Mouse (Mus musculus) gastrocnemius, postnatal 25 days (tissue): ENCODE measurements around the gene Atg101. TPM values are rescaled to one million over a fixed set of nuclear protein-coding genes. Genes with fewer than 3 reads are reported as not detected.
A peak's percentile ranks its signal among the peaks of the same experiment; 100 is the strongest.
"Not testable (repeated sequence)": the region's sequence is repeated elsewhere in the genome, so short reads cannot be mapped to it uniquely, and the experiment has no call there.

Source experiments
- DNase-seq: peaks from one replicate; pipeline ENCODE4 v3.0.0; 2022
- total RNA-seq, 2 experiments: library from RNA; stranded (reverse); gene quantifications; 1 replicate in 1 of 2; 2 replicates in 1 of 2; pipeline ENCODE4 v1.2.3; 2021

Gene Atg101
- total RNA-seq, 2 experiments from 2014 or later, result 22.3 to 31.3 TPM

- no peak for DNase-seq
Measured at GRCm38 (mm10) chr15:101315378-101315777, 31.3 kb downstream of the Atg101 start.

- DNase-seq, result peak; percentile 85
Measured at GRCm38 (mm10) chr15:101315832-101316231, 31.8 kb downstream of the Atg101 start.

DNA sequence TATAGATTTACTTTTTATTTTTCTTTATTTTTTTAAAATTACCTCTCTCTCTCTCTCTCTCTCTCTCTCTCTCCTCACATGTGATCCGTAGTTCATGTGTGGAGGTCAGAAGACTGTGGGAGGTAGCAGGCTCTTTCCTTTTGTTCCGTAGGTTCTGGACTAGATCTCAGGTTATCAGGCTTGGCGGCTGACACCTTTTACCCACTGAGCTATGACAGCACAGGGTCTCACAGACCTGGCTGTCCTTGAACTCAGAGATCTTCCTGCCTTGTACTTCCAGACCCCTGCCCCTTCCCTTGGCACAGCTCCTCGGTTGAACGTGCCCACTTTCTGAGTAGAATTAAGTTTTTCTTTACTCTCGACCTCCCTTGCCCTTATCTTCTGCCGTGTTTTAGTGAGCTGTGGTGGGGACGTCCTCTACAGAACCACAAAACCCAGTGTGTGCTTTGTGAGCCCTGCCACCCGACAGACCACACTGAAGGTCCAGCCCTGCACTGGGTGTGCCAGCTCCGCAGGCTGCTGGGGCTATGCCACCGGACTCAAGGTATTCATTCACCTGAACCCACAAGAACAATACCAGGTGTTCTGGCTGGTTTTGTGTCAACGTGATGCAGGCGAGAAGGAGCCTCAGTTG, 32.3 kb downstream of the Atg101 start:
- no peak for DNase-seq

DNA sequence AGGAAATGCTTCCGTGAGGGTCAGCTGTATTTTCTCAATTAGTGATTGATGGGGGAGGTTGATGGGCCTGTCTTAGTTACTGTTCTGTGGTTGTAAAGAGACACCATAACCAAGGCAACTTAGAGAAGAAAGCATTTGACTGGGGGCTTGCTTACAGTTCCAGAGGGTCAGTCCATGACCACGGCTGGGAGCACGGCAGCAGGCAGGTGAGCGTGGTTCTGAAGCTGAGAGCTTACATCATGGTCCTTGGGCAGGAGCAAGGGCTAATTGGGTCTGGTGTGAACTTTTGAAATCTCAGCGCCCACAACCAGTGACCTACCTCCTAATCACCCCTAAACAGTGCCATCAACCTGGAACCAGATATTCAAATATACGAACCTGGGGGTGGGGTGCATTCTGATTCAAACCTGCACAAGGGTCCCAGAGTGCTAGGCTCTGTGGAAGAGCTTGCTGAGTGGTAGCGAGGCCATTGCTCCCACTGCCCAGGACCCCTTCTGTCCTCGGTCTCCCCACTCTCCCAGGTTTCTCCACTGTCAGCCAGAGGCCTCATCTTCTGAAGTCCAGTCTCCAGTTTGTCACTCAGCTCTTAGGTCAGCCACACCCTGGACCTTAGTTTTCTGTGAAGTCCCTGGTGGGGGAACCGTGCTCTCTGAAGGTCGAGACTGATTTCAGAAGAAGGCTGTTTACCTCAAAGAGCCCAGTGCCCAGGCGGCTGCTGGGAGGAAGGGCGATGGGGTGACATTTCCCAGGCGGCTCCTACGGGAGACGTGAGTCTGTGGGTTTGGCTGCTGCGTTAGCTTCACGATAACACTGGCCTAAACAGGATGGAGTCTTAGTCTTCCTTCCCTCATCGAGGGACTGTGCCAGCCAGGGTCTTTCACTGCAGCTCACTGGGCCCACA, 33.1 kb downstream of the Atg101 start:
- no peak for DNase-seq

DNA sequence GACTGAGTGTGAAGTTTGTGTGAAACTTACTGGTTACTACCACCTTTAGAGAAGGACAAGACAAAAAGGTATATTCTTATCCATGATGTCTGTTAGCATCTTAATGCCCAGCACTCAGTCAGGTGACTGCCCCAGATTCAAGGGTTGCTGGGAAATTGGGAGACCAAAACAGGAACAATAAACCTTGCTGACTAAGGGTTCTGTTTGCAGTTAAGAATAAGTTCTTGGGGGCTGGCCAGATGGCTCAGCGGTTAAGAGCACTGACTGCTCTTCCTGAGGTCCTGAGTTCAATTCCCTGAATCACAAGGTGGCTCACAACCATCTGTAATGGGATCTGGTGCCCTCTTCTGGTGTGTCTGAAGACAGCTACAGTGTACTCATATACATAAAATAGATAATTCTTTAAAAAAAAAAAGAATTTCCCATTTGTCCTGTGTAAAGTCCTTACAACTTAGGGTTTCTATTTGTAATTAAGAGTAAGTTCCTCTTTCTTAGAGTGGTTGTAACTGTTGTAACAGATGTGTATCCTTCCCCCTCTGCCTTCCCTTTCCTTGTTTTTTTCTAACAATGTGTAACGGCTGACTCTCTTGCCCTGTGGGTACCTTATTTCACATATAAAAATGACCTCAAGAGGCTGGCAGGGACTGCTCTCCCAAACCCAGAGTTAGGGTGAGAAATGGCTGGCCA, 33.9 kb downstream of the Atg101 start:
- DNase-seq, result no peak

DNA sequence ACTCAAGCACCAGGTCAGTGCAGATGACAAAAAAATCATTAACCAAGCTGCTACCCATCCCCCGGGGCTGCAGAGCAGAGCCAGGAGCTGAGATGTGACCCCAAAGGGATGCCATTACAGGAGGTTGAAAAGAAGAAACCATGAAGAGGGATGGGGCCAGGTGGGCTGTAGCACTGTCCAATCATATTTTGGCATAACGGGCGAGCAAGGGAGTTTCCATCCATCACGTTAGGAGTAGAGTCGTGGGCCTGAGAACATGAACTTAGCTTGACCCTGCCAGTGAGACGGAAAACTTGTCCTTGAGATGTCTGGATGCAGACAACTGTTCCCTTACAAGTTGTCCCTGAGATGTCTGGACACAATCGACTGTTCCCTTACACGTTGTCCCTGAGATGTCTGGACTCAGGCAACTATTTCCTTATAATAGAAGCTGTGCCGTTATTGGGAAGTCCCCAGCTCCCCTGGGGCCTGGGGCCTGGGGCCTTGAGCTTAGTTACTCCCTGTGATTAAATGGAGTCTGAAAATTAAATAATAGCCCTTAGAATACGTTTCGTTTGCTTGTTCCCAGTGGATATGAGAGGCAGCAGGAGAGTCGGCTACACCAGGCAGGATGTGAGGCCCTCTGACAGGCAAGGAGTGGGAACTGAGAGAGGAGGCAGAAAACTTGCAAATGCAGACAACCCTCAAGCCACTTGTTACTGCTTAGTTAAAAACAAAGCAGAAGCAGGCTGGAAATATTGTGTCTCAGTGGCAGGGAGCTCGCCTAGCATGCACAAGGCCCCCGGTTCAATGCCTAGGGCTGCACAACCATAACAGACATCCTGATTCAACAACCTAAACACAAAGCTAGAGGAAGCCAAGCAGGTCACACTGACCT, 35.1 kb downstream of the Atg101 start:
- no peak for DNase-seq

DNA sequence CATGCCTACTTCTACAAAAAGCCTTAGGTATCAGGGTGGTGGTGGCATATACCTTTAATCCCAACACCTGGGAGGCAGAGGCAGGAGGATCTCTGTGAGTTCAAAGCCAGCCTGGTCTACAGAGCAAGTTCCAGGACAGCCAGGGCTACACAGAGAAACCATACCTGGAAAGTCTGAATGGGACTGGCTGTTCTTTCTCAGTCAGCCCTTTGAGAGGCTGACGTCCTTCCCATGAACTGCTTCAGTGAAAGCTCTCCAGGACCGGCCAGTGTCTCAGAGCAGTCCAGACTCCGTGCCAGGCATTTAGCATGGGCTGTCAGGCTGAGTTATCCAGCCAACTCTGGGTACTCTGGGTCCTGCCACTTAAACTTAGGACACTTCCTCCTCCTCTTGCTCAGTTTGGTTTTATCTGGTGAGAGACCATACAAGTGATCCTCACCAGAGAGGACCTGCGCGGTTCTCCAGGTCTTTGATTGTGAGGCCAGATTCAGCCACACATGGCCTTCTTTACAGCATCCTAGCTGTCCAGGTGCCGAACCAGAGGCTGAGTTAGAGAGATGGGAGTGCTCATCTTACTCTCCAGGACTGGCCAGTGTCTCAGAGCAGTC, 36.0 kb downstream of the Atg101 start:
- no peak for DNase-seq

GRCm38 (mm10) chr15:101320618-101321041, 36.6 kb downstream of the Atg101 start:
- DNase-seq, result no peak

- no peak for DNase-seq
Measured at GRCm38 (mm10) chr15:101321126-101321525, 37.1 kb downstream of the Atg101 start.

DNA sequence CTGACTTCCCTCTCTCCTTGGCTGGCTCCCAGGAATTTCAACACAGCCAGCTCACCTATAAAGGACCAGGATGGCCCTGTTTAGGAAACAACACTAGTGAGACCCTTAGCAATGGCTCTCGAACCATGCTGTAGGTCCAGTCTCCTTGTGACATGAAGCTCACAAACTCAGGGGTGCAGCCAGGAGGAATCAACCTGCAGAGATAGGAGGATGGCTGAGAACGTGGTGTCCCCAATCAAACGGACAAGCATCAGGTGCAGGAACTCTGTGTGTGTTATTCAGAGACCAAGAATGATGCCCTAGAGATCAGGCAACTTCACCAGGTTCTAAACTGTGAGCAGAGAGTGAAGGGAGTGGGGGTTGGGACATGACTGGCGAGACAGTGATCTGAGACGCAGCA, 38.0 kb downstream of the Atg101 start:
- DNase-seq, result no peak

GRCm38 (mm10) chr15:101322640-101323039, 38.6 kb downstream of the Atg101 start:
- no peak for DNase-seq

DNA sequence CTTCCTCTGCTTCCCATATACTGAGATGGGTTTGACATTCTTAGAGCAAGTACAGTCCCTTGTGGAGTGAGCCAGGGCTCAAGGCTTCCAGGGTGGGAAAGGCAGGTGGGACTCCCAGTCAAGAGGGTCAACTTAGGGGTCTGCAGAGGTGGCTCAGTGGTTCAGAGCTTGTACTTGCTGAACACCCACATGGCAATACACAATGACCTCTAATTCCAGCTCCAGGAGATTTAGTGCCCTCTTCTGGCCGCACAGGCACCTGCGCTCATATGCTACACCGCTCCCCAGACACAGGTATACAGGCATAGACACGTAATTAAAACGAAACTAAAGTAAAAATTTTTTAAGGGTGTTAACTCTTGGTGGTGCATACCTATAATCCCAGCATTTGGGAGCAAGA, 39.4 kb downstream of the Atg101 start:
- DNase-seq, result no peak

GRCm38 (mm10) chr15:101324409-101324808, 40.3 kb downstream of the Atg101 start:
- not testable (repeated sequence) for DNase-seq

DNA sequence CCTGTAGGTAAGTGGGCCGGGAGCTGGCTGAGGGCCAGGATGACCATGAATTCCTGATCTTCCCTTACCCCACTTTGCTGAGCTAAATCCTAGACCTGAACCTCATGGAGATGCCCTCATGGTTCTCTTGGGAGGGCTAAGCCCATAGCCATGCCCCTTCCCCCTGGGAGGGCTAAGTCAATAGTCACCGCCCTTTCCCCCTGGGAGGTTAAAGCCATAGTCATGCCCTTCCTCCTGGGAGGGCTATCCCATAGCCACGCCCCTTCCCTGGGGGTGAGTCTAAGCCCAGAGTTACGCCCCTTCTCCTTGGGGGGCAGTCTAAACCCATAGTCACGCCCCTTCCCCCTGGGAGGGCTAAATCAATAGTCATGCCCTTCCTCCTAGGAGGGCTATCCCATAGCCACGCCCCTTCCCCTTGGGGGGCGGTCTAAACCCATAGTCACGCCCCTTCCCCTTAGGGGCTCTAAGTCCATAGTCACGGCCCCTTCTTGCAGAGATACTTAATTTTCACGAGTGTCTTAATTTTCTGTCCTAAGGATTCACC, 42.0 kb downstream of the Atg101 start:
- no peak for DNase-seq

- DNase-seq, result peak; percentile 79
Measured at GRCm38 (mm10) chr15:101327282-101327681, 43.2 kb downstream of the Atg101 start.

DNA sequence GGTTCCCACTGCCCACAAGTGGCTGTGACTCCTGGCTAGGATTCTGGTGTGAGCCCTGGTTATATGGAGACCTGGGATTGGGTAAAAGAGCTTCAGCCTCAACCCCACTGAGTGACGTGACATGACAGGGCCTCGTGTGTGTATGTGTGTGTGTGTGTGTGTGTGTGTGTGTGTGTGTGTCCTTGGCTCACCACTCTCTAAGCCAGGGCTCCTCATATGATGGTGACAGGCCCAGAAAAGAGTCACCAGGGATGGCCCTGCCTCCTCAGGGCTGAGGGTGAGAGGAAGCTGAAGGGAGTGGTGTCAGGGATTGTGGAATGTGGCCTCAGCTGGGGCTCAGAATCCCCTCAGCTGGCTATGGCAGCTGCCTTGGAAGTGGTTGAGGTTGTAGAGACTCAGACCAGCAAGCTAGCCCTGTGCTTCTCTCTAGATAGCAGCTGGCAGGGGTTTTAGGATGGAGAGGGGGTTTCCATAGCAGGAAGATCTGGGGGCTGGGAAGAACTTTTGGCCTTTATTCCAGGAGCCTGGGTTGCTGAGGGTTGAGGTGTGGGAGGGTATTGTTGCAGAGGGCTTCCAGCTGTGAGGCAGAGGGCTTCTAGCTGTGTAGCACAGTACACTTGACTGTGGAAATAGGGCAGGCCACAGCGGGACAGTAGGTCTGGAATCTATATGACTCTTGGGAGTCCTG, 44.9 kb downstream of the Atg101 start:
- no peak for DNase-seq

- no peak for DNase-seq
Measured at GRCm38 (mm10) chr15:101329564-101329892, 45.5 kb downstream of the Atg101 start.

GRCm38 (mm10) chr15:101331090-101331489, 47.0 kb downstream of the Atg101 start:
- DNase-seq, result no peak

- no peak for DNase-seq
Measured at GRCm38 (mm10) chr15:101332370-101332769, 48.3 kb downstream of the Atg101 start.

DNA sequence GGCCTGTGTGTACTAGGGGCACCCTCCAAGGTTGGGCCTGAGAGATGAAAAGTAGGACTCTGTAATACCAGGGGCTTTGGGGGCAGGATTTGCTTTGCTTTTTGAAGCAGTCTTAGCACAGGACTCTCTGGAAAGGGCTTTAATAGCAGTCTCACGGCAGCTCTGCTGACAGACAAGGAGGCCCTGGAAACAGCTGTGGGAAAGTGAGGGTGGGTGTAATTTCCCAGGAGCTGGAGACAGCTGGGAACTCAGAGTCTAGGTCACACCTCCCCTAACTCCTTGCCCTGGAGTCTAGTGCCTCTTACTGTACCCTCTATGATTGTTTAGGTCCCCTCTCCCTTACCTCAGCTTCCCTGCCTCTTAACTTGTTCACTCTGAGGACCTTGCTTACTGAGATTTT, 49.1 kb downstream of the Atg101 start:
- no peak for DNase-seq

DNA sequence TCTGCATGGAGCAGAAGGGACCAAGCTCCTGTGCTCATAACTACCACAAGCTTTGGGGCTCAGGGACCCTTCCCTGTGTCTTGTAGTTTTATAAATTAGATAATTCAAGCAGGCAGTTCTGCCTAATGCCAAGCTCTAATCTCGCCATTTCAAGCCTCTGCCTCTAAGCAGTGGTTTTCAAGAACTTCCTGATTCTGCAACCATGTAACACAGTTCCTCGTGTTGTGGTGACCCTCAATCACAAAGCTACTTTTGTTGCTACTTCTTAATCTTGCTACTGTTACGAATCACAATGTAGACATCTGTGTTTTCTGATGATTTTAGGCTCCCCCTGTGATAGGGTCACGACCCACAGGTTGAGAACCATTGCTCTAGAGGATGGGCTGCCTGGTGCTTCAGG, 49.6 kb downstream of the Atg101 start:
- no peak for DNase-seq
